Mouse (Mus musculus) heart, adult 8-10 months (tissue): ENCODE results near the gene Cdh13. TPM values are rescaled to one million over a fixed set of nuclear protein-coding genes. Genes with fewer than 3 reads are reported as not detected.
"Not testable (repeated sequence)": the region's sequence is repeated elsewhere in the genome, so short reads cannot be mapped to it uniquely, and the experiment has no call there.

ENCODE experiments used
- DNase-seq: peaks from one replicate; pipeline ENCODE4 v3.0.0; 2022; ENCODE audit warnings: low spot score
- total RNA-seq, 4 experiments: library from RNA; stranded (reverse); gene quantifications; 2 replicates each; pipeline ENCODE4 v1.2.4; 2022

The Cdh13 gene
- total RNA-seq, 4 experiments from 2014 or later = 189 to 215 (median 197) TPM

GRCm38 (mm10) chr8:118667736-118668135 is 384.2 kb downstream of the Cdh13 start:
- DNase-seq = no peak

GRCm38 (mm10) chr8:118676233-118676632 is 392.7 kb downstream of the Cdh13 start:
- no peak for DNase-seq

GRCm38 (mm10) chr8:118679347-118679746 is 395.8 kb downstream of the Cdh13 start:
- no peak for DNase-seq

- no peak for DNase-seq
These were observed 399.9 kb downstream of the Cdh13 start for GRCm38 (mm10) chr8:118683386-118683785.

GRCm38 (mm10) chr8:118685863-118686262 is 402.3 kb downstream of the Cdh13 start:
- DNase-seq = no peak

- no peak for DNase-seq
These were observed 406.3 kb downstream of the Cdh13 start for GRCm38 (mm10) chr8:118689849-118690248.

GRCm38 (mm10) chr8:118701312-118701880 is 417.9 kb downstream of the Cdh13 start:
- peak; percentile 44 for DNase-seq

GRCm38 (mm10) chr8:118709366-118709765 is 425.8 kb downstream of the Cdh13 start:
- no peak for DNase-seq

- DNase-seq = no peak
These were observed 428.1 kb downstream of the Cdh13 start for GRCm38 (mm10) chr8:118711631-118712030.

- DNase-seq = no peak
These were observed 429.6 kb downstream of the Cdh13 start for GRCm38 (mm10) chr8:118713111-118713510.

GRCm38 (mm10) chr8:118713596-118713995 is 430.1 kb downstream of the Cdh13 start:
- no peak for DNase-seq

- DNase-seq = no peak
These were observed 439.4 kb downstream of the Cdh13 start for GRCm38 (mm10) chr8:118722896-118723295.

GRCm38 (mm10) chr8:118725651-118726050 is 442.1 kb downstream of the Cdh13 start:
- no peak for DNase-seq

- DNase-seq = no peak
These were observed 458.2 kb downstream of the Cdh13 start for GRCm38 (mm10) chr8:118741781-118742180.

GRCm38 (mm10) chr8:118744991-118745390 is 461.5 kb downstream of the Cdh13 start:
- DNase-seq = no peak

GRCm38 (mm10) chr8:118748041-118748604 is 464.6 kb downstream of the Cdh13 start:
- DNase-seq = no peak

- no peak for DNase-seq
These were observed 465.7 kb downstream of the Cdh13 start for GRCm38 (mm10) chr8:118749191-118749590.

- DNase-seq = no peak
These were observed 466.3 kb downstream of the Cdh13 start for GRCm38 (mm10) chr8:118749786-118750185.

- no peak for DNase-seq
These were observed 470.2 kb downstream of the Cdh13 start for GRCm38 (mm10) chr8:118753710-118754109.

- DNase-seq = no peak
These were observed 470.6 kb downstream of the Cdh13 start for GRCm38 (mm10) chr8:118754119-118754518.

- not testable (repeated sequence) for DNase-seq
These were observed 494.0 kb downstream of the Cdh13 start for GRCm38 (mm10) chr8:118777507-118777906.

GRCm38 (mm10) chr8:118778374-118778773 is 494.8 kb downstream of the Cdh13 start:
- DNase-seq = no peak

GRCm38 (mm10) chr8:118785646-118786045 is 502.1 kb downstream of the Cdh13 start:
- no peak for DNase-seq

- DNase-seq = no peak
These were observed 506.1 kb downstream of the Cdh13 start for GRCm38 (mm10) chr8:118789649-118790048.
